Mouse (Mus musculus): ENCODE measurements at regions not wholly inside any gene's neighbourhood (a gene's known extent, or its start where the extent isn't known, plus 50 kb on each side); places are given as distances from the start of the nearest gene placed in this dataset.

DNA sequence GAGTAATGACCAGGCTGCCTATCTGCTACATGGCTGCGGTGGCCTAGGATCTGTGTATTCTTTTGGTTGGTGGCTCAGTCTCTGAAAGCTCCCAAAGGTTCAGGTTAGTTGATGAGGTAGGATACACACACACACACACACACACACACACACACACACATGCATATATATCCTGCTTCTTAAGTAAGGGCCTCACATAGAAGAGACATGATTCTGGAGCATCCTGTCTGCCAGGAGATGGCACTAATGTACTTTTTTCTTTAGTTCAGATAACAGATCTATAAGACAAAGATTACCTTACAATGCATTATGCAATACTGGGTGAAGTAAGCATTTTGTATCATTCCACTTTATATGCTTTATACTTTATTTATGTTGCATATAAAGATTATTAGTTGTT is 149.8 kb downstream of the Ankrd7 start:
- TF ChIP-seq CTCF (IDR thresholded peaks at IDR 0.05), result peak; percentile 48
- Histone ChIP-seq H3K4me3 (no peak overlapping the region), H3K27ac (no peak overlapping the region)
- no peak for DNase-seq (ENCODE audit: extremely low spot score in 1 of 2, low spot score in 2 of 2)
- intact Hi-C loops (cut with DNase I), result no loop called here

DNA sequence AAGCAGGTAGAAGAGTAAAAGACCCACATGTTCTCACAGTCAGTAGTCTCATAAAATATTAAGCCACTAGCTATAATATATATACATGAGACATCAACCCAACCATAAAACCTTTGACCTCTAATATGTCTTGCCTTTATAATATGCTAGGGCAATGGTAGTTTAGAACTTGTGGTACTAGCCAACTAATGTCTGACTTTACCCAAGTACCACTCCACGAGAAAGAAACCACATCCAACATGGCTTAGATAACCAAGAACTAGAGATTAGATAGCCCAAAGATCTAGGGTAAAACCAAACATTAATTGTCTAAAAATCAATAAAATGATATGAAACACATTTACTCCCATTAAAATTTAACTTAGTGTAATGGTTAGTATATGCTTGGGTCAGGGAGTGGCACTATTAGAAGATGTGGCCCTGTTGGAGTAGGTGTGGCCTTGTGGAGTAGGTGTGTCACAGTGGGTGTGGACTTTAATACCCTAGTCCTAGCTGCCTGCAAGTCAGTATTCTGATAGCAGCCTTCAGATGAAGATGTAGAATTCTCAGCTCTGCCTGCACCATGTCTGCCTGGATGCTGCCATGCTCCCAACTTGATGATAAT is 152.2 kb downstream of the Ankrd7 start:
- intact Hi-C loops (cut with DNase I), result no loop called here
- no peak for TF ChIP-seq CTCF (IDR thresholded peaks at IDR 0.05)
- Histone ChIP-seq H3K27ac (no peak overlapping the region), H3K4me3 (no peak overlapping the region)
- no peak for DNase-seq (ENCODE audit: extremely low spot score in 1 of 2, low spot score in 2 of 2)

DNA sequence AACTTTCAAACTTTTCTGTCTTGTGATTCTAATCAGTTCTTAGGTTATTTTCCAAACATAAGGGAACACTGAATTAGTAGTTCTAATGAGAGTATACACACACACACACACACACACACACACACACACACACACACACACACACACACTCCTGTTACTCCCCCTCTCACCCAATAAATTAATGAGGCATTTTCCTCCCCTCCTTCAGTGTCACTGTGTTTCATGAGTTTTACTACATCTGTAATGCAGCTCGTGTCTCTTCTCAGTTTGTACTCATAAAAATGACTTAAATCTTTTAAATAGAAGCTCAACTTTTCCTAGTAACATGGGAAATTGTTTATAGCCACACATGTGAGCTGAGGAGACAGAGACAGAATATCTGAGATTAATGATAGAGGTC is 168.2 kb downstream of the Ankrd7 start:
- intact Hi-C loops (cut with DNase I), result no loop called here
- TF ChIP-seq CTCF (IDR thresholded peaks at IDR 0.05), result no peak
- Histone ChIP-seq H3K27ac (no peak overlapping the region), H3K4me3 (no peak overlapping the region)
- no peak for DNase-seq (ENCODE audit: extremely low spot score in 1 of 2, low spot score in 2 of 2)
